Mouse (Mus musculus): ENCODE results near the gene Tarsl2.

Tarsl2 gene

DNA sequence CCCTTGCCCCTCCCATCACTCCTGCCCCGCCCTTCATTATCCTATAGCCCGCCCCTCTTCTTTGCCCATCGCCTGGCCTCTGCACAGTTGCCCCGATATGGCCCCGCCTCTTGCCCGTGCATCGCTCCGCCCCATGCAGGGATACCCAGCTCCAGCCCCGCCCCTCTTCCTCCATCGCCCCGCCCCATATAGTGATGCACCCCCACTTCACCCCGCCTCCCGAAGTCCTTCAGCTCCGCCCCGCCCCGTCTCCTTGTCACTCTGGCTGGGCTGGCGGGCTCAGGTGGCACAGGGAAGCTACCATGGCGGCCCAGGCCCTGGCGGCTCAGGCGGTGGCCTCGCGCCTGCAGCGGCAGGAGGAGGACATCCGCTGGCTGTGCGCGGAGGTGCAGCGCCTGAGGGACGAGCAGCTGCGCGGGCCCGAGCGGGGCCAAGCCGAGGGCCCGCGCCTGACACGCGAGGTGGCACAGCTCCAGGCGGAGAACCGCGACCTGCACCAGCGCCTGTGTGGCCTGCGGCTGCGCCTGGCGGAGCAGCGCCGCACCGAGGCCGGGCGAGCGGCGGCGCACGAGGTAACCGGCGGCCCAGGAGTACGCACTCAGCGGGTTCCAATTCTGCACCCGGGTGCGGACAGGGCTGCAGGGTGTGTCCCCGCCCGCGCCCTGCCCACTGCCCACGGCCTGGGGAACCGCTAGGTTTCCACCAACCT, at the start of gene Tarsl2:
Gene Tarsl2 (plus strand): TSS at position 256 of the 709 bp plus-strand sequence.
- in situ Hi-C loops (cut with MboI), result no loop called here

DNA sequence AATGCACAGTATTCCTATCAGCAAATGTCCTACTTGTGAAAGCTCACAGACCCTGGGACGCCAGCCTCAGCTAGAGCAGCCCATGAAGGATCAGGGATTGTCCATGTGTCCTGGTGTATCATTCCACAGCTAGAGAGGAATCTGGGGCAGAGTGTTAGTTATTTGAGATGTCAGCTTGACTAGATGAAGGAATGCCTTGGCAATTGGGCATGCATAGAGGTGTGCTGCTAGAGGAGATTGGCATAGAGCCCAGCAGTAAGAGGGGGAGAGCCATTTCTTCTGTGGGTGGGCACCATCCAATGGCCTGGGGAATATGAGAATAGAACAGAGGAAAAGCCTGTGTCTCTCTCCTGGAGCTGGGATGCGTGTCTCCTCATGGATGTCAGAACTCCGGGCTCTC, 38.6 kb upstream of the Tarsl2 start:
- in situ Hi-C loops (cut with MboI), result no loop called here

DNA sequence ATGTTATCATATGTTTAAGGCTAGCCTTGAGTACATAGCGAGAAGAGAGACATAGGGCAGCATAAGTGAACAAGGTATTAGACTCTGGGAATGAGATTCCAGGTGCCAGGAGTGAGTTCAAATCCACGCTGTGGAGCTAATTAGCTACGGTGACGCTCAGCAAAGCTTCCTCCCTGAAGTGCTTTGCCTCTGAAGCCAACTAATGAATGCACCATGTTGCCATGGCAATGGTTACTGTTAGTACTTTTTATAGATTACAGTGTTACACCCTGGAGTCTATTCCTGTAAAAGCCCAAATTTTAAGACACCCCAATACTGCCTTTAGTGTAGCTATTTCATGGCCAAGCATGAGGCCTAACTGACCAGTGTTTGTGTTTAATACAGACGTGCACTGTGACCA, 37.7 kb upstream of the Tarsl2 start:
- in situ Hi-C loops (cut with MboI), result no loop called here

DNA sequence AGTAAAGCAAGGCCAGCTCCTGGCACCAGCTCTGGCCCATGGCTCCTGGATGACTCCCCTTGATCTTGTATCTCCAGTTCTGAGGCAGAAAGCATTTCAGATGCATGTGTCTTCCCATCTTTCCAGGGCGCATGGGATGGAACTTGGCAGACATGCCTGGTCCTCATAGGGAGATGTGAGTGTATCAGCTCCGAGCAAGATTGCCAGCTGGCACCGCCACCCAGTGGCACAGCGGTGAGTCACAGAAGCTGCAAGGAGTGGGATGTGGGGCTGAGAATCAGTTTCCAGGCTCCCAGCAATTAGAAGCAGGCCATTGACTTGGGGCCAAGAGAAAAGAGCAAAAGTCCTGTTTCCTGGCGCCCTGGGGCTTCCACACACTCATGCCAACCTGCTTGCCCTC, 34.5 kb upstream of the Tarsl2 start:
- in situ Hi-C loops (cut with MboI), result no loop called here

DNA sequence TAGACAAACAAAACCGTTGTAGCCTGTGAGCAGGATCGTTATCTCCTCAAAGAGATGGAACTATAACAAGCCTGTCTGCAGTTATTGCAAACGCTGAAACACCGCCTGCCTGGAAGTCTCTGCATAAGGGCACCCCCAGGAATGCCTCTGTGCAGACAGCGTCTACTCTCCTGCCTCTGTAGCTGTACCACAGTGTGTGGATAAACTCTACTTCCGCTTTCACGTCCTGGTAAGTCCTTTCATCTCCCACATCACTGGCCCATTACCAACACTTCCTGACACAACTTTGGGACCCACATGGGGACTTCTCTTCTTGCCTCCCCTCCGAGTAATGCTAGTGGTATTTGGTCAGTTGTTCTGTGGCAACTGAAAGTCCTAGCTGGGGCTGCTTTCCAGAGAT, 34.0 kb upstream of the Tarsl2 start:
- in situ Hi-C loops (cut with MboI), result no loop called here

DNA sequence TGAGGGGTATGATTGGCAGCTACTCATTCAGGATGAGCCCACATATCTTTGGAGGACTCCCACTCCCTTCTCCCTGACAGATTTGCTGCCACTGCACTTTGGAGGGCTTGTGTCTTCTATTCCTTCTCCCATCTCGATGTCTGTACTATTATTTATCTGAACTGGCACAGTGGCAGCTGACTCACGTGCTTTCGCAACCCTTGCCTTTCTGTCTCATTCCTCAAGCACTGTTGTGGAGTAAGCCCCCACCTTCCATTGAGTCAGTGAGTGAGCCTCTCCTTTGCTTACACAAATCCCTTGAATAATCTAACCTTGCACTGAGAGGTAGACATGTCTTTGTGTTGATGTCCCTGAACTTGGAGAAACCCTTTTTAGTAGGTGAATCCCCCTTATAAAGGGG, 33.4 kb upstream of the Tarsl2 start:
- in situ Hi-C loops (cut with MboI), result no loop called here

DNA sequence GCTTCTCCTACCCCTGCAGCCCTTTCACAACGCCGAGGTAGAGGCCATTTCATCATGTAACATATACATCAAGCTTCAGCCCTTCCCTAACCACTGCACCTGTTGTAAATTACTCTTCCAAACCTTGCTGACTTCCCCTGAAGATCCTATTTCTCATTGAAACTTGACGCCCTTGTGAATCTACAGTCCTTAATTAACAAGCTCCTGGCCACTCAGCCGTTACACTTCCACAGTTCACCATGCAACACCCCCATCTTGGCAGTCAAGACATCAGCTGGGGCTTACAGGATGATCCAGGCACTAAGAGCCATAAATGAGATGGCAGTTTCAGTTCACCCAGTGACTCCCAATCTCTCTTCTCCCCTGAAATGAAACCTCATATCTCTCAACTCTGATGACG, 31.0 kb upstream of the Tarsl2 start:
- in situ Hi-C loops (cut with MboI), result no loop called here

DNA sequence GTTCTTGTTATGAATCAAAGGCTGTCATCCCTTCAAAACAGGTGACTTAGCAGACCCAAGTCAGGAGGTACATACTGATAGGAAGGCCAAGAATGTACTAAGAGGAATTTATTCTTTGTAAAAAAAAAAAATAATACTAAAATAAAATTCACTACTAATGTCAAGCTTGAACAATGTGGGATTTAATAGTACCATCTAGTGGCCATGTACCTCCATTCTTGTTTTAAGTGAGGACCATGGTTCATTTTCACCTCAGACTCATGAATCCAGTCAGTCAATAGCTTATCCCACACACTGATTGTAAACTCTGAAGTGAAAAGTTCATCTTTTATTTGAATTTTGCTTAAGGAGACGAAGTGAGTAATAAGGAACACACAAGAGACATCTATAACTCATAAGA, 25.9 kb upstream of the Tarsl2 start:
- in situ Hi-C loops (cut with MboI), result no loop called here

DNA sequence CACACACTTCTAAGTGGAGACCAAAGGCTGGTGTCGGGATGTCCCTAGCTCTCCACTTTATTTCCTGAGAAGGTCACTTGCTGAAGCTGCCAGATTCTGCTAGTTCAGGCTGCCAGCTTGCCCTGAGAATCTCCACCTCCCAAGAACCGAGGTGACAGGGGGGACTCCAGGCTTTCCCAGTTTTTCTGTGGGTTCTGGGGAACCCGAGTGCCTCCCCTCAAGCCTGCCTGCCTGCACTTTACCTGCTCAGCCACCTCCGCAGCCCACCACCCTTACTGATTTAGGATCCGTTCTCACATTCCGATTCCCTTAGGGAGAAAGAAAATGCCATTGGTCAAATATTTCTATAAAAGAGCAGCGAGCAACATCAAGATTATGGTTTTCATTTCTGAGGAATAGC, 24.0 kb upstream of the Tarsl2 start:
- in situ Hi-C loops (cut with MboI), result no loop called here

DNA sequence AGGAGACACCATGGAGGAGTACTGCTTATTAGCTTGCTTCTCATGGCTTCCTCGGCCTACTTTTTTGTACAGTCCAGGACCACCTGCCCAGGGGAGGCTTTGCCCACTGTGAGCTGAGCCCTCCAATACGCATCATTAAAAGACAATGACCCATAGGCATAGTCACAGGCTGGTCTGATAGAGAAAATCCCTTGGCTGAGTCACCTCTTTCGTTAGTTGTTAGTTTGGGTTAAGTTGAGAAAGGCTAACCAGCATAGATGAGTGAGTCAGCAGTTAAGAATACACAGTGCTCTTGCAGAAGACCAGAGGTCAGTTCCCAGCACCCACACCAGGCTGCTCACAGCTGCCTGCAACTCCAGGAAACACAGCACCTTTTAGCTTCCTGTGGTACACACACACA, 21.4 kb upstream of the Tarsl2 start:
- in situ Hi-C loops (cut with MboI), result no loop called here

DNA sequence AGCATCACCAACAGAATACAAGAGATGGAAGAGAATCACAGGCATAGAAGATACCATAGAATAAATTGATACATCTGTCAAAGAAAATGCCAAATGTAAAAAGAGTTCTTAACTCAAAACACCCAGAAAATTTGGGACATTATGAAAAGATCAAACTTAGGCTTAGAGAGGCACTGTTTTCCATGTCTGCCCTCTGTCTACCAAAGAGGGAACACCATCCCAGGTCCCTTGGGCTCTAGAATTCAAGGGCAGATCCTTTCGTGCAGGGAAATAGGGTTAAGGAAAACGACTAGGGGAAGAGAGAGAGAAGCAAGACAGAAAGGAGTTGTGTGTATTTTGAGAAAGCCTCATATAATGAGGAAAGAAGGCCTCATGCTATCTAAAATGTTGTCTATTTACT, 19.2 kb upstream of the Tarsl2 start:
- in situ Hi-C loops (cut with MboI), result no loop called here

DNA sequence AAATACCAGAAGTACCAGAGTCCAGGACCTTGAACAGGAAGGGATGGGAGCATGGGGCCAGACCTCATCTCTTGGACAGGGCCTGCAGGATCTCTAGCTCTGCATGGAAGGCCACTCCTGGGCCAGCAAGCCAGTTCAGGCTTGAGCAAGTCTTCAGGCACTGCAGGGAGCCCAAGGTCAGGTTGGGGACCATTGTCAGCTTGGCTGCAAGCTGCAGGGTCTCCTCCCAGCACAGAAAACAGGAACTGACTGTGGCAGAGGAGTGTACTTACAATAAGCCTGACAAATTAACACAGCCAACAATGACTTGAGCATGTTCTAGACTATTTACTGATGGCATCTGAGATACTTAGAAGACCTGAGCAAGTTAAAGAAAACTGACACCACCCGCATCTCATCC, 14.9 kb upstream of the Tarsl2 start:
- in situ Hi-C loops (cut with MboI), result no loop called here

DNA sequence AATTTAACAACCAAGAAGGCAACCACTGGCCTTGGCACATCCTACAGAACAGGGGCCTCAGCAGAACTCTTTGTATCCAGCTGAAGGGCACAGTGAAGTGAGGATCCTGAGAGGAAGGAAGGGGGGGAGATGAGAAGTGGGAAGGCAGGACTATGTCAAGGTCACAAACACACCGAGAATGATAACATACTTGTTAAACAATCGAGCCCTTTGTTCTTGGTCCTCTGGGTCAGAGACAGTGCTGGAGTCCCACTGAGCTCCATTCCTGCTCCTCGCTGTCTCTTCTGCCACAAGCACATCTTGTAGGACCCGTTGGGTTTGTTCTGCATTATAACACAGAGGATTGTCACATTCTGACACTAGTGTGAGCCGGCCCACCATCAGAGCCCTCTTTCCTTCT, 14.0 kb upstream of the Tarsl2 start:
- in situ Hi-C loops (cut with MboI), result no loop called here

DNA sequence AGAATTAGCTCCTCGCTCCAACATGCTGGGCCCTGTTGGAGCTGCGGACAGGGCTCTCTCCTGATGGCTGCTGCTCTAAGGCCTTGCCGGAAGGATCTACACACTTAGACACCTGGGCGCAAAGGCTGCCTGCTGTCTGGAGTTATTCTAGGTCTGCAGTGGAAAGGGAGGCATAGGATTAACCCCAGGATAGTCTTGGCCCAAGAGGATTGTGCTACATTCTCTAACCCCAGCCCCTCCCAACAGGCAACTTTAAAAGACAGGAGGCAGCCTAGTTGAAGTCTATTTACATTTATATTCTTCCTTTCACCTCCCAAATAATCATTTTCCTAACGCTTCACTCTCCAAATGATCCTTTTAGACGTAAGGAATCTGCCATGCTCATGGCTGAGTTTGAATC, 8.9 kb upstream of the Tarsl2 start:
- in situ Hi-C loops (cut with MboI), result no loop called here

DNA sequence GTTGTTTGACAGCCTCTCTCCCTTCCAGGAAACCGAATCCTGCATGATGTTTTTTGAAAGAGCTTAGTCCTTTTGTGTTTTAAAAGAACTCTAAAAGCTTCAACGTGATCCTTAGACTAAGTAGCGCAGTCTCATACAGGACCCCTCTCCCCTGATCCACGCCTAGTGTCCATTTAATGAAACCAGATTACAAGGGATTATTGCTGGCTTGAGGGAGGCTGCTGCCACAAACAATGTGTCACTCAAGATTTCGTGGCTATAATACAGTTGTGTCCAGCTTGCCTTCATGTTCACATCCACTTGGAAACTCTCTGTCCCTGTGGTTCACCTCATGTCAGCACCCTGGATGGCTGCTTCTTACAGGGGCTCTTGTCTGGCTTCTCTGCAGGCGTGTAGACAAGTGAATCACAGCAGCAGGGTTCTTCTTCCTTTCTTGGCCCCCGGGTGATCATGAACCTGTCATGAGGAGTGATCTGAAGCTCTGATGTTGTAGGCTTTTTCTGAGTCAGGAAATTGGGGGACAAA, 8.3 kb upstream of the Tarsl2 start:
- in situ Hi-C loops (cut with MboI), result no loop called here

DNA sequence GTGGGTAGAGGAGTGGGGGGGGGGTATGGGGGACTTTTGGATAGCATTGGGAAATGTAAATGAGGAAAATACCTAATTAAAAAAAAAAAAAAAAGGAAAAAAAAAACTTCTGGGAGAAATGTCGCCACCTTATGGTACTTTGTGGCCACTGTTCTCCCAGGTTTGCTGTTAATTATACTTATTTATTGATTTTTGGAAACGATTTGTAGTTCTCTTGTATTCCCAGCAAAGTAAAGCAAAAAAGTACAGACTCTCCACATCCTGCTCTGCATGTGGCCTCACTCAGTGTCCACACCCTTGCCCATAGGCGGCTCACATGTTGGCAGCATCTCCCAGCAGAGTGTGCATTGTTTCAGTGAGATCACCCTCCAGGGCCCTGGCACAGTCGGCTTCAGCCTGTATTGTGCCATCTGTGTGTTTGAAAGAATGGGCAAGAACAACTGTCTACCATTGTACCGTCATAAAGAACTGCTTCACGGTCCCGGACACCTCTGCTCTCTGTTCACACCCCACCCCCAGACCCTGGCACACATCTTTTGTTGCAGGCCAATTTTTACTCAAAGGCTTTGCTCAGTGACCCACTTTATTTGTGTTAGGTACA, 6.4 kb upstream of the Tarsl2 start:
- in situ Hi-C loops (cut with MboI), result no loop called here

DNA sequence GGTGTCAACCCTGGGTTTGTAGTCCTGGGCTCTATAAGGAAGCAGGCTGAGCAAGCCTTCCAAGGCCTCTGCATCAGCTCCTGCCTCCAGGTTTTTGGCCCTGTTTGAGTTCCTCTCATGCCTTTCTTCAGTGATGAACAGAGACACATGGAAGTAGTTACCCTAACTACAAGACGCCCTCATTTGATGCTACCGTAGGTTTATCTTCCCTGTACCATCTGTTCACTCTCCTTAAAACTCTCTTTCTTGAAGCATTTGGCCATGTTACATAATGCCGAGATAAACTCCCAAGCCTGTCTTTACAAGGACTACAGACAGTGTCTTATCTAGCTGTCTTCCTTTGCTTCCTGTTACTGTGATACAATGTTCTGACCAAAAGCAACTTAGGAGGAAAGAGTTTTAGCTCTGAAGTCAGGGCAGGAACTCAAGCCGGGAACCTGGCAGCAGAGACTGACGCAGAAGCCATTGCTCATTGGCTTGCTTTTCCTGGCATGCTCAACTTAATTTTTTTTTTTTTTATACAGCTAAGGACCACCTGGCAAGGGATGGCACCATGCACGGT, 4.8 kb upstream of the Tarsl2 start:
- in situ Hi-C loops (cut with MboI), result no loop called here

DNA sequence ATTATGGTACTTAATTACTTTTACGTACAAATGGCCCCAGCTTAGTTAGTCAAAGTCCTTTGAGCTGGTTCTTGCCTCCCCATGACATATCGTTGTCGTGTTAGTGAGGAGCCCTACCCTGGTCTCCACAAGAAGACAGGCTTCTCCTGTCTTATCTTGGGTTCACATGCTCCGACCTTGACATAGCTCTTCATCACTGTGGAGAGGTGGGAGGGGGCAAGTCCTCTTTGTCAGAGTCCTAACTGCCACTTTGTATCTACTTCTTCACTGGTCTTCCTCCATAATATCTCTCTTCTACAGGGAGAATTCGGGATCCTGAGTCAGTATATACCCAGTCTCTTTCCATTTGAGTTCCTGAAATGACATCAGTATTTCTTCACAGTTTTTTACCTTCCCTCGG, 4.0 kb upstream of the Tarsl2 start:
- in situ Hi-C loops (cut with MboI), result no loop called here

DNA sequence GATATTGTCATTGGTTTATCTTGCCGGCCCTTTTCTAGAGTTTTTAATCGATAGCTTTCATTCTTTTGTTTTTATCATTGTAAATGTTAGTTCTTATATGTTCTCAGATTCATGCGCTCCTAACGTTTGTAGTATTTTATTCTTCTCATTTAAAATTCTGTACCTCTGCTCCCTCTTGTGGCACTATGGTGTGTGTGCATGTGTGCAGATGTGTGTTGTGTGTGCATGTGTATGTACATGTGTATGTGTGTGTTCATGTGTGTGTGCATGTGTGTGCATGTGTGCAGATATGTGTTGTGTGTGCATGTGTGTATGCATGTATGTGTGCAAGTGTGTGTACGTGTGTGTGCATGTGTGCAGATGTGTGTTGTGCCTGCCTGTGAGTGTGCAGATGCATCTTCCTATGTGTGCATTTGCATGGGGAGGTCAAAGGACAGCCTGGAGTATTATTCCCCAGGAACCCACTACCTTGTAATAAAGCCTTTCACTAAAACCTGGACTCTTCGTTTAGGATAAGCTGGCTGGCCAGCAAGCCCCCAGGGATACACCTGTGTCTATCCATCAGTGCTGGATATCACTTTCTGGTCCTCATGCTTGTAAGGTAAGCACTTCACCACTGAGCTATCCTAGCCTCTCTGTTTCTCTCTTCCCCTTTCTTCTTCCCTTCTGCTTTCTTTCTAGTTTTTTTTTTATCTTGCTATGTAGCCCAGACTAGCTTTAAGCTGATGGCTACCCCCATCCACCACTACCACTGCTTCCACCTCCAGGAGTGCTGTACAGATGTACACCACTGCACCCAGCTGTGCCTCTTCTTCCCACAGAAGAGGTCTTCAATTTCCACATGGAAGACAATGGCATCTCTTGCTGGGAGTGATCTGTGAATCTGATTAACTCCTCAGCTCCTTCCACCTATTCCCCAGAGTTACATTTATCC, 2.1 kb upstream of the Tarsl2 start:
- in situ Hi-C loops (cut with MboI), result no loop called here

DNA sequence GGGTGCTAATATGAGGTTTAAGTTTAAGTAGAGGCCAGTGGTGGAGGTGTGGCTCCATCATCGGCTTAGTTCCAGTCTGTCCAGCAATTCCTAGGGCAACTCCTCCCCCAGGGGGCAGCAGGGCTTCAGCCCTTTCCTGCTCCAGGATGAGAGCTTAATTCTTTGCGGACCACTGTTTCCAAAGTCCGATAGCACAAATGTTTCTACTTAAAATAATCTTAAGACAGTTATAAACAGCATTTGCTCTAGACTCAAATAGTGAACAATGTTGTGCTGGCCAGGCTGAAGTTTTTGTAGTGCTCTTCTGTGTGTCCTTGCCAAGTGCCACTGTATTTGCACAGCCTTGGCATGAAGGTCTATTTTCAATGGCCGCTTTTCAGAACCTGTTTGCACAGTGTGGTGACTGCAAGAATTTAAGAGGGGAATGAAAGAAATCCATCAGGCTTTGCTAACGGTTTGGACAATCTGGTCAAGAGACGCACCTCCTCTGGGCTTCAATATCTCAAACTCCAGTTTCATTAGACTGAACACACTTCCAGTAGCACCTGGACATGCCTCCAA, 757 bp upstream of the Tarsl2 start:
- in situ Hi-C loops (cut with MboI), result no loop called here

DNA sequence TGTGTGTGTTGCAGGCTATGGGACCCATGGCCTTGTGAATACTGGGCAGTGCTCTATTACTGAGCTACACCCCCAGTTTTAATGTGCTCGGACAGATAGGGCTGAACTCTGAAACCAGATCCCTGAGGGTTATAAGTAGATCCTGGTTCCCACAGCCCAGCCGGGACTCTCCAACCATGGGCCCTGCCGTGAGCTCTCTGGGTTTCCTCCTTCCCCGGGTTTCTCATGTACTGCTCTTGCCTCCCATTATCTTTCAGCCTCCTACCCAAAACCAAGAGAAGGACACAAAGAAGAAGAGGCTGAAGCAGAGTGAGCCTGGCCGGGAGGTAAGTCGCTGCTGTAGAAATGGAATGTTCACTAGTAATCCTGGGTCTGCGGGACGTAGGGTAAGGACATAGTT, 1.3 kb downstream of the Tarsl2 start:
- in situ Hi-C loops (cut with MboI), result no loop called here

DNA sequence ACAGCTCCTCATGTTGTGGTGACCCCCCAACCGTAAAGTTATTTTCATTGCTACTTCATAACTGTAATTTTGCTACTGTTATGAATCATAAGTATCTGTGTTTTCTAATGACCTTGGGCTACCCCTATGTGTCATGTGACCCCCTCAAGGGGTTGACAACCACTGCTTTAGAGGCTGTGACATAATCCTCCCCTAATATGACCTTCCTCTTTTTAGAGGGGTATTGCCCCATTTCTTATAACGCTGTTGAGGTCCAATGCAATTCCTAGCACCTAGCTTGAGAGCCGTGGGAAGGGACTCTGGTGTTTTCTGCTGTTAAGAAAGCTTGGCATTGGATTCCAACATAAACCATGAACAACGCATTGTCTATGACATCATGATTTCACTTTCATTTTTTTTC, 6.0 kb downstream of the Tarsl2 start:
- in situ Hi-C loops (cut with MboI), result no loop called here

Measured in mature B cell (primary cell).